Mouse (Mus musculus) hindbrain, postnatal 0 days (tissue): Measurements from ENCODE around the gene Krcc1. TPM values are rescaled to one million over a fixed set of nuclear protein-coding genes. Genes with fewer than 3 reads are reported as not detected.

ENCODE experiments used
- ATAC-seq: fragments of 200-750 bp; cut with Nextera tagmentation; 2 replicates; pipeline ENCODE4 v1.8.0; 2017; ENCODE audit warnings: mild to moderate bottlenecking, moderate TSS enrichment, moderate library complexity
- DNase-seq: peaks from one replicate; pipeline ENCODE4 v3.0.0-alpha.2; 2015; ENCODE audit warnings: low spot score
- H3K27ac ChIP-seq: fragments of 300-500 bp; sonication (generic); 2 replicates; pipeline ENCODE4 v1.5.1; 2014; ENCODE audit warnings: mild to moderate bottlenecking
- H3K27me3 ChIP-seq: fragments of 300-500 bp; sonication (generic); 2 replicates; pipeline ENCODE4 v1.6.1; 2014; ENCODE audit warnings: low read length, mixed read lengths; ENCODE audit not compliant: insufficient read depth
- H3K36me3 ChIP-seq: fragments of 300-500 bp; sonication (generic); 2 replicates; pipeline ENCODE4 v1.6.1; 2014; ENCODE audit warnings: low read length, mixed read lengths; ENCODE audit not compliant: insufficient read depth
- H3K4me1 ChIP-seq: fragments of 300-500 bp; sonication (generic); 2 replicates; pipeline ENCODE4 v1.6.1; 2014; ENCODE audit warnings: antibody characterized with exemption, low read length, mixed read lengths; ENCODE audit not compliant: insufficient read depth
- H3K4me2 ChIP-seq: fragments of 300-500 bp; sonication (generic); 2 replicates; pipeline ENCODE4 v1.6.1; 2014; ENCODE audit warnings: low read depth, mild to moderate bottlenecking, low read length, moderate library complexity, mixed read lengths
- H3K4me3 ChIP-seq: fragments of 300-500 bp; sonication (generic); 2 replicates; pipeline ENCODE4 v1.5.1; 2014; ENCODE audit warnings: low read length
- H3K9ac ChIP-seq: fragments of 300-500 bp; sonication (generic); replicated peaks from 2 replicates; pipeline ENCODE4 v1.6.1; 2014; ENCODE audit warnings: mild to moderate bottlenecking, low read length, moderate library complexity, mixed read lengths
- H3K9me3 ChIP-seq: fragments of 300-500 bp; sonication (generic); 2 replicates; pipeline ENCODE4 v1.6.1; 2016; ENCODE audit warnings: low read length, mixed read lengths
- CTCF ChIP-seq: IDR thresholded peaks from 2 replicates; pipeline ENCODE4 v1.5.1; 2016; ENCODE audit warnings: antibody characterized with exemption, control low read depth, low read depth
- WGBS: fragments of 180-500 bp; shearing (Covaris S2); extraction: QIAGEN DNeasy Blood & Tissue Kit; methylation state at CpG from one replicate; pipeline ENCODE4 v1.1.7; 2014; 5-methylcytosine and 5-hydroxymethylcytosine counted together
- polyA plus RNA-seq: library from polyadenylated mRNA; unstranded; fragments of >200 nt; fragmentation: Nextera tagmentation; extraction: Ambion mirVana; gene quantifications from 2 replicates; pipeline ENCODE4 v1.2.1, GENCODE M21; 2015
- total RNA-seq: library from RNA; depleted of rRNA; stranded (reverse); fragments of >200 nt; gene quantifications from 2 replicates; pipeline ENCODE4 v1.2.3, GENCODE M21; 2014

Krcc1 gene
- total and polyA plus RNA-seq, 2 experiments from 2014 or later: 11.2 to 19.8 TPM

DNA sequence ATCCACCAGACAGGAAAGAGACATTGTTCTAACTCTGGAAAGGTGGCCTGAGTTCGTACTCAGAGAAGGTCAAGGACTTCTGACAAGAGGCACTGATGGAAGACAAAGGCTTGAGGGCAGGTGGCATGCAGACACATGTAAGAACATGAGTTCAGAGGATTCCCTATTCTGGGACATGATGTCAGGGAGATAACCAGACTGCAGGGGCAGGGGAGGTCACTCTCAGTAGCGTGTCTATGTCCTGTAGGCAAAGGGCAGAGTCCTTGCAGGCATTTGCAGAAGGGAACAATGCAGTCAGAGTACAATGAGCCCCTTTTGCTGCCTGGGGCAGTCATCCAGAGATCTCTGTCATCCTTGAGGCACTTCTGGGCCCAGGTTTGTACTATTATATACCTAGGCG is 21.9 kb upstream of the Krcc1 start:
- H3K36me3 ChIP-seq: no peaks in the 10 kb centered on the region
- WGBS: 61% methylated on average over 3 of the region's 3 CpGs
- no peaks in the 10 kb centered on the region for H3K9me3 ChIP-seq
- no peaks in the 10 kb centered on the region for H3K27me3 ChIP-seq
- H3K27ac ChIP-seq: no peak overlapping the region
- no peak overlapping the region for H3K4me3 ChIP-seq
- DNase-seq (no peak), ATAC-seq (no peak)
- no peak overlapping the region for H3K9ac ChIP-seq
- H3K4me2 ChIP-seq: no peak overlapping the region
- no peak for TF ChIP-seq CTCF
- no peaks in the 10 kb centered on the region for H3K4me1 ChIP-seq

DNA sequence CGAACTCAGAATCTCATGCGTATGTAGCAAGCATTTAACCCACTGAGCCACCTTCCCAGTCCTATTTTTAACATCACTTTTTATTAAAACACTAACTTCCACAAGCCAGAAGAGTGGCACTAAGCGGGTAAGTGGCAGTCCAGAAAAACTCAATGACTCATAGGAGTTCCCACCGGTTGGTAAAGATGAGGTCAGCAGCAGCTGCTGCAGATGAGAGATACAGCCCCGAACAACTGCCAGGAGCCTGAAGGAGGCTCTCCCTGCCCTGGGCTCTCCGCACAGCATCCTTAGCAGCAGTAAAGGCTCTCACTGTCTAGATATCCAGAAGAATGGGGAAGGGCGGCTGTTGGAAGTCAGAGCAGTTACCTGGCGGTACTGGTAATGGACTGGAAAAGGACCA is 20.5 kb upstream of the Krcc1 start:
- no peak overlapping the region for H3K9ac ChIP-seq
- DNase-seq (no peak), ATAC-seq (no peak)
- H3K27ac ChIP-seq: no peak overlapping the region
- 89% methylated on average over 8 of the region's 8 CpGs for WGBS
- no peaks in the 10 kb centered on the region for H3K27me3 ChIP-seq
- no peaks in the 10 kb centered on the region for H3K36me3 ChIP-seq
- H3K4me3 ChIP-seq: no peak overlapping the region
- H3K4me2 ChIP-seq: no peak overlapping the region
- H3K9me3 ChIP-seq: no peaks in the 10 kb centered on the region
- no peak for TF ChIP-seq CTCF
- no peaks in the 10 kb centered on the region for H3K4me1 ChIP-seq

DNA sequence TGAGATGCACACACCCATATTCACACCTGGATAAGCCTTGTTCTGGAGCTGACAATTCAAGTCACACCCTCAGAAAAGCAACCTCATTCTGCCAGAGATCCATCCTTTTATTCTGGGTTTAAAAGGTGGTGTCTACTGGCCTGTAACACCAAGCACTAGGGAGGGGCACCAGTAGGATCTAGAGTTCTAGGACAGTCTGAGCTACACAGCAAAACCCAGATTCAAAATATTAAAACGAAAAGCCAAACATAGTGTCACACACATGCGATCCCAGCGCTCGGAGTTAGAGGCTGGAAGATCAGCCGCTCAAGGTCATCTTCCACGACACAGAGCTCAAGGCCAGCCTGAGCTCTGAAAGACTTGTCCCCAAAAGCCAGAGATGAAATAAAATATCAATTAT is 17.0 kb upstream of the Krcc1 start:
- WGBS: 89% methylated on average over 6 of the region's 6 CpGs
- ATAC-seq: no peak
- Histone ChIP-seq H3K27ac (no peak overlapping the region), H3K36me3 (no peaks in the 10 kb centered on the region), H3K4me1 (no peaks in the 10 kb centered on the region), H3K4me2 (no peak overlapping the region), H3K9me3 (no peaks in the 10 kb centered on the region), H3K4me3 (no peak overlapping the region), H3K9ac (no peak overlapping the region), H3K27me3 (no peaks in the 10 kb centered on the region)
- no peak for DNase-seq
- TF ChIP-seq CTCF: no peak

DNA sequence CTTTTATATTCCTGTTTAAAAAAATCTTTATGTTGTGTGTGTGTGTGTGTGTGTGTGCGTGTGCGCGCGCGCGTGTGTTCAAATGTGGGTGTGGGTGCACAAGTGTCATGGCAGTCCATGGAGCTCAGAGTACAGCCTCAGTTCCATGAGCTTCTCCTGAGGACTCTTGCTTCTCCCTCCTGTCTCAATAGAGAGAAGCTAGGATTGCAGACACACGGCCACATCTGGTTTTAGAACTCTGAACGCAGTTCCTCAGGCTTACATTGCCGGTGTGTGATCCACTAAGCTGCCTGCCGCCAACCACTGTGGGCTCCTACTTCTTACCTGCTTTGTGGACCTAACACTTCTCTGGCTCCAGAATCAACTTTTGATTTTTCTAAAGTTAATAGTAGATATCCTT is 15.3 kb upstream of the Krcc1 start:
- H3K27me3 ChIP-seq: no peaks in the 10 kb centered on the region
- no peak for DNase-seq
- H3K4me1 ChIP-seq: no peaks in the 10 kb centered on the region
- TF ChIP-seq CTCF: no peak
- 94% methylated on average over 10 of the region's 10 CpGs for WGBS
- no peak overlapping the region for H3K4me3 ChIP-seq
- ATAC-seq: no peak
- H3K4me2 ChIP-seq: no peak overlapping the region
- no peaks in the 10 kb centered on the region for H3K9me3 ChIP-seq
- no peak overlapping the region for H3K27ac ChIP-seq
- no peak overlapping the region for H3K9ac ChIP-seq
- no peaks in the 10 kb centered on the region for H3K36me3 ChIP-seq

DNA sequence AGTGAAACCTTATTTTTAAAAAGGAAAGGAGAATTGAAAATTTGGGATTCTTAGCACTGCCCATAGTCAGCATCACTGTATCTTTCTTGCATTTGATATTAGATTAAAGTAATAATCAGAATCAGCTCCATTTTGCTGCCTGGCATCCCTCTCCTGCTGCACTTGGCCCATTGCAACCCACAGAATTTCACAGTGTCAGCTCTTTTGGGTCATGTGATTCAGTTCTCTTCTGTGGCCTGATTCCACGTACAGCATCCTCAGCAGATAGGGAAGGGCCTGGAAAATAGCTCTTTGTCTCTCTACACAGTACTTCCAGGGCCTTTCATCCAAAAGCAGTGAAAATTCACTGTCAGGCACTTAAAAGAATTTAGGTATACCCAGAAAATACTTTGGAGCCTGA is 14.1 kb upstream of the Krcc1 start:
- no peak for DNase-seq
- Histone ChIP-seq H3K4me1 (no peaks in the 10 kb centered on the region), H3K27me3 (no peaks in the 10 kb centered on the region), H3K9me3 (no peaks in the 10 kb centered on the region), H3K36me3 (no peaks in the 10 kb centered on the region), H3K4me3 (no peak overlapping the region), H3K9ac (no peak overlapping the region), H3K4me2 (no peak overlapping the region), H3K27ac (no peak overlapping the region)
- ATAC-seq: no peak
- WGBS: 40% methylated on average over 1 of the region's 1 CpGs
- no peak for TF ChIP-seq CTCF

DNA sequence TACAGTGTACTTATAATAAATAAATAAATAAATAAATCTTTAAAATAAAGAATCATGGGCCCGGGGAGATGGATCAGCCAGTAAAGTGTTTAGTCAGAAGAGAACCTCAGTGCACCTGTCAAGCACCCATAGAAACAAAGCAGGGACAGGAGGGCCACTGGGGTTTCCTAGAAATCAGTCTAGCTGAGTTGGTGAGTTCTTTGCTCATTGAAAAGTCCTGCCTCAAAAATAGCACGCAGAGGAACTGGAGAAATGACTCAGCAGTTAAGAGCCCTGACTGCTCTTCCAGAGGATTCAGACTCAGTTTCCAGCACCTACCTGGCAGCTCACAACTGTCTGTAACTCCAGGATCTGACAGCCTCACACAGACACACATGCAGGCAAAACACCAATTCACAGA is 12.9 kb upstream of the Krcc1 start:
- WGBS: 83% methylated on average over 2 of the region's 2 CpGs

DNA sequence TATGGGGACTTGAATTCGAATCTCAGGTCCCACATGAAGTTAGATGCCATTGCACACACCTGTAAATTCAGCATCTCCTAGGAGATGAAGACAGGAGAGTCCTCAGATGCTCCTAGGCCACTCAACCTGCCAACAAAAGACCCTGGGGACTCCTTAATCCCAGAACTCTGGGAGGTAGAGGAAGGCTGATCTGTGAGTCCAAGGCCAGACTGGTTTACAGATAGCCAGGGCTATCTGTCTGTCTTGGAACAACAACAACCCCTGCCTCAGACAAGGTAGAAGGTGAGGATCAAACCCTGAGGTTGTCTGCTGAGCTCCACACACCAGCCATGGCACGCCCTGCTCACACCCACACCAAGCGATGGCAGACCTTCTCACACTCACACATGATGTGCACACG is 12.3 kb upstream of the Krcc1 start:
- no peak for TF ChIP-seq CTCF
- 88% methylated on average over 4 of the region's 4 CpGs for WGBS
- Histone ChIP-seq H3K9me3 (no peaks in the 10 kb centered on the region), H3K9ac (no peak overlapping the region), H3K4me1 (no peaks in the 10 kb centered on the region), H3K36me3 (no peaks in the 10 kb centered on the region), H3K4me2 (no peak overlapping the region), H3K27me3 (no peaks in the 10 kb centered on the region), H3K4me3 (no peak overlapping the region), H3K27ac (no peak overlapping the region)
- no peak for ATAC-seq
- DNase-seq: no peak

More for the DNA sequence above, 12.9 kb upstream of the Krcc1 start:
- no peak for DNase-seq
- TF ChIP-seq CTCF: no peak
- no peak overlapping the region for H3K4me3 ChIP-seq
- no peak for ATAC-seq
- H3K4me1 ChIP-seq: no peaks in the 10 kb centered on the region
- H3K27me3 ChIP-seq: no peaks in the 10 kb centered on the region
- no peaks in the 10 kb centered on the region for H3K36me3 ChIP-seq
- no peak overlapping the region for H3K4me2 ChIP-seq
- H3K27ac ChIP-seq: no peak overlapping the region
- no peak overlapping the region for H3K9ac ChIP-seq
- H3K9me3 ChIP-seq: no peaks in the 10 kb centered on the region
